Mouse (Mus musculus): ENCODE data around the gene Xkrx.
"Not testable (repeated sequence)": the region's sequence is repeated elsewhere in the genome, so short reads cannot be mapped to it uniquely, and the experiment has no call there.

Xkrx gene

GRCm38 (mm10) chrX:134162043-134162720 lies at the start of gene Xkrx:
TSS of gene Xkrx (minus strand) at chrX:134162076.
- DNase-seq (ENCODE audit: low spot score) = no peak

DNA sequence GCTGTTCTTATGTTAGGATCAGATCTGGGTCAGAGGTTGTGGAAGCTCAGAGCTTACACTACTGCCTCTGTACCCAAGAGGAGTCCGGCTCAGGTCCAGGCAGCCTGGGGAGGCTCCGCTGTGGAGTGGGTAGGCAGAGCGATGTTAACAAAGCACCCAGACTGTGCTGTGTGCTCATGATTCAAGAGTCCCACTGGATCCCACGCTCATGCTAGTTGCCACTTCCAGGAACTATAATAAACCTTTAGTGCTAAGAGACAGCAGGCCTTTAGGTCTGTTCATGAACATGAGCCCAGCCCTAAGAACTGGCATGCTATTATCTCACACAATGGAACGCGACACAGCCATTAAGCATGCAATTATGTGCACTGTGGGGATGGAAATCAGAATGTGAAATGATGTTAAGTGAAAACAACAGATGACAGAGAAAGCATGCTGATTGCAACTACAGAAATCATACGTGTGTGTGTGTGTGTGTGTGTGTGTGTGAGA lies 49.3 kb upstream of the Xkrx start:
- DNase-seq (ENCODE audit: low spot score) = no peak

DNA sequence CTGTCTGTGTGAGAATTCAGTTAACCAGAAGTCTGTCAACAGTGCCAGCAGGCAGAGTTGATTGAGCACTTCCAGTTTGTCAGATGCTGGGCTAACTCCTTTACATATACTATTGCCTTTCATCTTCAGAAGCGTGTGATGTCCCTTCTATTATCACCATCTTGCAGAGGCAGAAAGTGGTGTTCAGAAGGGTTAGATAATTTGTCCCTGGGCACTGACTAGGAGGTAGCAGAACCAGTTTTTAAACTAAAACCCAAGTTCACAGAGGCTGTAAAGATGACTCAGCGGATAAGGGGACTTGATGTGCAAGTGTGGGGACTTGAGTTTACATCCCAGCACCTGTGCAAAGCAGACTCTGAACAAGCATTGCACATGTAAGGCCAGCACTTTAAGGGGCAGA lies 46.6 kb upstream of the Xkrx start:
- DNase-seq (ENCODE audit: low spot score) = no peak

- not testable (repeated sequence) for DNase-seq (ENCODE audit: low spot score)
These were observed 25.3 kb upstream of the Xkrx start, which contains the start of gene Arl13a for GRCm38 (mm10) chrX:134187201-134187600. TSS of gene Arl13a (plus strand) at chrX:134187501.

- DNase-seq (ENCODE audit: low spot score) = no peak
These were observed 12.8 kb upstream of the Xkrx start for GRCm38 (mm10) chrX:134174699-134175098.

DNA sequence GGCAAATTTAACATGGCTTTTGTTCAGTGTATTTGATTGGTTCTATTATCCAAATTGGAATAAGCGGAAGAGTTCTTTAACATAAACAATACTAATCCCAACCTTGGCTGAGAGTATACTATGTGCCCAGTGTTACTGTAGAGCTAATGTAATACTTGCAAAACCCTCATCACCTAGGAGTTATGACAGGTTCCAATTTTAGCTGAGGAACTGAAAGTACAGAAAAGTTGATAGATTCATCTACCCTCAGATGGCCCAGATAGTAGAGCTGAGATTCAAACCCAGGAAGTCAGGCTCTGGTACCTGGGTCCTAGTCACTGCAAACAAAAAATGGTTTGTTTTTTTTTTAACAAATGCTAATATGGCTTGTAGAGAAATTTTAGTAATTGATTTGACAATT lies 8.7 kb upstream of the Xkrx start:
- no peak for DNase-seq (ENCODE audit: low spot score)

GRCm38 (mm10) chrX:134163484-134163883 lies 1.6 kb upstream of the Xkrx start:
- DNase-seq (ENCODE audit: low spot score) = no peak

DNA sequence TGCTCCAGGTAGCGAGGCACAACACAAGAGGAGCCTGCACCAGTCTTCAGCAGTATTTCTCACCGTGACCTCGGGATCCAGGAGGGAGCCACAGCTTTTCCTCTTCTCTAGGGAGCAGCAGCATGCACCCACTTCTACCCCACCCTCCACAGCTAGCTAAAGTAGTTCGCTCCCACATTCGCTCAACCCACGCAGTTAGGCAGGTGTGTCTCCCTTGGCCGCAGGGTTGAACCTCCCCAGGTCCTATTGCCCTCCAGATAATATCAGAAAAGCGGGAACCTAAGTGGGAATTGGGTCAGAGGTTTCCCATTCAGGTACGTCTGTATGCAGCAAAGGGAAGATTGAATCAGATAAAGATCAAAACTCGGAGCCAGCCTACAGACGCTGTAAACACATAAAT lies 950 bp upstream of the Xkrx start:
- no peak for DNase-seq (ENCODE audit: low spot score)

DNA sequence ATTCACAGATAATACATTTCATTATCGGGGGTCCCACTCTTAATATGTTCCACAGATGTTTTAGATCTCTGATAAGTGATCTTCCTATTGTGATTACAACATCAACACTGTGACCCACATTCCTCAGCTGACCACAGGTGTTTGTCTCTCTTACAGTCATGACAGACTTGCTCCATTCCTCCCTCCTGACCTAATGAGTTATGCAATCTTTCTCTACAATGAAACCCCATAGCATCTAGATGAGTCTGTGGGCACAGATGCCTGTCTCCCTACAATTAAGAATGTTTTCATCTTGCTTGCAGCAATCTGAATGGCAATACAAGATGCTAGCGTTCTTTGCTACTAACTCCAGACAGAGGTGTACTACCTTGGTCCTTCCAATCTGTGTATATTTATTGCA lies 1.4 kb downstream of the Xkrx start:
- DNase-seq (ENCODE audit: low spot score) = no peak

- no peak for DNase-seq (ENCODE audit: low spot score)
These were observed 3.7 kb downstream of the Xkrx start for GRCm38 (mm10) chrX:134158151-134158550.

- DNase-seq (ENCODE audit: low spot score) = no peak
These were observed 19.9 kb downstream of the Xkrx start for GRCm38 (mm10) chrX:134141986-134142385.

DNA sequence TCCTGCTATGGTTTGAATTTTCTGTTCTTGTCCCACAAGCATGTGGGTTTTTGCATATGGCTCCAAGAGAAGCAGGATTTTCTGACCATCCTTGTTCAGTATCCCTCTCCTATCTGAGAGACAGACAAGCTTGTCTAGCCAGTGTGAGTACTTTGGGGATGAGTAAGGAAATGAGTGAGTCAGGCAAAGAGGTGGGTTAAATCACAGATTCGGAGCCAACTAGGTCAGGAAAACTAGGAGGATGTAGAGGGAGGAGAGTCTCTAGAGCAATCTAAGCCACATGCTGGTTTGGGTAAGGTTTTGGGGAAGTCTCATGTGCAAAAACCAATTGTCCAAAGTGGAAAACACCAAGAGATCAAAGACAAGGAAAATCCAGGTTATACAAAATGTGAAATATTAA lies 20.3 kb downstream of the Xkrx start:
- no peak for DNase-seq (ENCODE audit: low spot score)

GRCm38 (mm10) chrX:134140024-134140423 lies 21.9 kb downstream of the Xkrx start:
- no peak for DNase-seq (ENCODE audit: low spot score)

- DNase-seq (ENCODE audit: low spot score) = no peak
These were observed 28.1 kb downstream of the Xkrx start for GRCm38 (mm10) chrX:134133821-134134220.

- DNase-seq (ENCODE audit: low spot score) = peak; percentile 10
These were observed 29.6 kb downstream of the Xkrx start for GRCm38 (mm10) chrX:134132295-134132694.

DNA sequence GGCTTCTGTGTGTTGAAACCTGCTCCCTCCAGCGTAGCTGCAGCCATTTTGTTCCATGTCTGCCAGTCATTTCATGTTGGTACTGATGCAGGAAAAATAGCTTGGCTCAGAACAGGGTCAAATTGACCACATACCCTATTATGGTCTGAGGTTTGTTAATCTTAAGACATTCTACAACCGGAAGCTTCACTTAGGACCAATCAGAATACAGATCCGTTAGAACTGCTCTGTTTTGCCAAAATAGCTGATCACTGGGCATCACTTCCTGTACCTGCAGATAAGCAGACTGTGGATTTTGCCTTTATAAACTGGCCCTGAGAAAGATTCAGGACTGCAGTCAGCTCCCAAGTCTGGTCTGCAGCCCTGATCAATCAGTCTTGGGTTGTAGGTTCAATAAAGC lies 33.3 kb downstream of the Xkrx start:
- DNase-seq (ENCODE audit: low spot score) = no peak

- DNase-seq (ENCODE audit: low spot score) = no peak
These were observed 45.5 kb downstream of the Xkrx start for GRCm38 (mm10) chrX:134116417-134116816.

DNA sequence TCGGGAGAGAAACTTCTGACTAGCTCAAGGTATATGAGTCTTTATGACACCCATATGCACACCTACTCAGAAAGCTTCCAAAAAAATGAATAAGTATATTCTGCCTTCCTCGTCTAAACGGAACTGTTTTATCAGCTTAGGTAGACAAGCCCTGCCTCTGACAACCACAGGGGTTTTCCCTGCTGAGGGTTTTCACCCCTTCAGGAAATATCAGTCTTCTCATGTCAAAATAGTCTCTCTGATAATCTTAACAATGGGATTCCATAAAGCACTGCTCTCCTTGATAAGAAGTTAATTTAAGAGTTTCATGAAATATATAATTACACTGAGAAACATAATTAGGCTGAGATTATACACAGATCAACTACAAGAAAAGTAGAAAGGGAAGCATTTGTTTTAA lies 50.1 kb downstream of the Xkrx start:
- DNase-seq (ENCODE audit: low spot score) = no peak

DNA sequence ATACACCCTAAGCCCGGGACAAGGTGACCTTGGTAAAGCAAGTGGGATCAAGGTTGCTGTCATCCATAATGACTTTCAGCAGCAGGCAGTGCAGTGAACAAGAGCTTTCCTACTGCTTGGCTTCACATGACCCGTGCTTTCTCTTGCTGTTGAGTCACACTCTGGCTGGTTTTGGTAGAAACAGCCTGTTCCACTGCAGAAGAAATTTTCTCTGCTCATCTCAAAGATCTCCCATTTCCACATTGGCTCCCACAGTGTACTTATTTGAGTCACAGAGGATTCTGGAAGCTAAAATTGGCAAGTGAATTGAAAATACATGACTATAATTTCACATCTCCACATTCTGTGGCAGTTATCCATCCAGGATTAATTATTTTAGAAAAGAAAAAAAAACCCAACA lies 59.2 kb downstream of the Xkrx start:
- DNase-seq (ENCODE audit: low spot score) = no peak

Measured in MN1 (cell line).